Mouse (Mus musculus) spleen, adult 2 months (tissue): ENCODE data around the gene Adar.

Experiments used
- CTCF ChIP-seq: fragments of 200-500 bp; IDR thresholded peaks from 2 replicates; pipeline ENCODE4 v1.5.1; 2011; ENCODE audit warnings: mild to moderate bottlenecking, inconsistent platforms; ENCODE audit not compliant: insufficient read depth, insufficient read length, insufficient replicate concordance; ENCODE audit errors: extremely low read depth
- POLR2A ChIP-seq: fragments of 200-500 bp; IDR thresholded peaks from 2 replicates; pipeline ENCODE4 v1.6.1; 2011; ENCODE audit warnings: low read depth, low read length, inconsistent platforms

DNA sequence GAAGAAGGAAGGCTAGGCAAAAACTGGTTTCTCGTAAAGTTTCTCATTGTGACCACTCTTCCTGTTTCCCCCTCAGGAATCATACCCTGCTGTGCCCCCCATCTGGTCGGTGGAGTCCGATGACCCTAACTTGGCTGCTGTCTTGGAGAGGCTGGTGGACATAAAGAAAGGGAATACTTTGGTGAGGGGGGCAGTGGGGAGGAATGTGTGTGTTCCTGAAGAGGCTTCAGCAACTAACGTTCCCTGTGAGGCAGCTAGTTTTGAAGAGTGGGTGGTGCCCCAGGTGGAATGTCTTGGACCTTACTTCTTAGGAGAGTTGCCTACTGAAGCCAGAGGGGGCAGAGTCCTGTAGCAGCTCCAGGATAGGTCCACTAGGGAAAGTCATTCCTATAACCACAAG is 61.2 kb downstream of the Adar start:
- TF ChIP-seq CTCF, result no peak
- TF ChIP-seq POLR2A, result no peak
